Mouse (Mus musculus): ENCODE measurements around the gene Ybx3.

DNA sequence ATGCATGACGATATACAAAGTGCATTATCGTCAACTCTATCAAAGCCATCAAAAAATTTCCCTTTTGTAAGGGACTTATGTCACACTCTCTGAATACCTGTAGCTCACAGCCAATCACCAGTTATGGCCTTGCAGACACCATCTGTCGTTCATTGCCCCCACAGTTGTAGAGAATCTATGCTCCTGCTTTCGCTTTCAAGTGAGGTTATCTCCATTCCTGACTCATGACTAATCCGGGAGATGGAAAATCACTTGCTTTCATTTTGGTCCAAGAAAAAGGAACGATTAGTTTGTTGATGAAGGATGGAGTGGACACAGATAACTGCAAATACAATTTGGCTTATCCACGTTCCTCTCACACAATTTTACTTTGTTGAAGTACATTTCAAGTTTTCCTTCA lies 43.9 kb downstream of the Ybx3 start:
- no peak for TF ChIP-seq GATA1 (IDR thresholded peaks at IDR 0.05; ENCODE audit: borderline replicate concordance, low read length)
- no peak for TF ChIP-seq FLI1 (IDR thresholded peaks at IDR 0.05; ENCODE audit: low read length)
